Comparison of ENCODE assay signal across 8 mouse cellular contexts in genomic region chr5:149245391-149245964, GRCm38 (mm10). TPM values are rescaled to one million over a fixed set of nuclear protein-coding genes. Genes with fewer than 3 reads are reported as not detected.
DNase-seq lines count a peak whose midpoint lies in the region; ATAC-seq and TF ChIP-seq lines count a peak whose summit lies in the region.

No protein-coding gene starts in this region.

- DNase-seq in heart, postnatal 4 days: no peak
- peak; percentile 94 for DNase-seq in MEL (ENCODE audit: low read depth, low spot score)
- DNase-seq in thymus, adult 18-20 months: no peak
- DNase-seq in layer of hippocampus, postnatal 25 days (ENCODE audit: extremely low spot score in 1 of 2, low spot score in 1 of 2): no peak
- no peak for DNase-seq in layer of hippocampus, adult 18-20 months (ENCODE audit: low spot score in 2 of 2)

- TF ChIP-seq POLR2A in MEL (IDR thresholded peaks at IDR 0.05; ENCODE audit: control insufficient read depth in 1 of 2, insufficient read depth in 1 of 2, low read depth in 1 of 2, low read length in 2 of 2, poor library complexity in 1 of 2): no peak

- H3K9ac ChIP-seq in heart, embryonic 12.5 days: peak overlapping the region; percentile 55
- peak overlapping the region; percentile 79 for H3K9ac ChIP-seq in MEL (ENCODE audit: control insufficient read depth, low read depth, low read length, poor library complexity, severe bottlenecking)
- no peak overlapping the region for H3K9ac ChIP-seq in hindbrain, embryonic 12.5 days

- no peaks in the 10 kb centered on the region for H3K36me3 ChIP-seq in heart, embryonic 12.5 days
- H3K36me3 ChIP-seq in MEL (ENCODE audit: control insufficient read depth in 1 of 2, insufficient read depth in 2 of 2, low read length in 2 of 2): peaks cover 0 to 8% of the 10 kb centered on the region in 2 experiments; a peak in 2 of 4 replicates
- H3K36me3 ChIP-seq in hindbrain, embryonic 12.5 days: no peaks in the 10 kb centered on the region

- peak overlapping the region; percentile 29; the same call in 1 of the 2 replicates for H3K27ac ChIP-seq in heart, embryonic 12.5 days (ENCODE audit: poor library complexity, severe bottlenecking)
- H3K27ac ChIP-seq in MEL (ENCODE audit: control insufficient read depth, low read depth, low read length): peak overlapping the region; percentile 96
- no peak overlapping the region for H3K27ac ChIP-seq in hindbrain, embryonic 12.5 days

- H3K4me1 ChIP-seq in heart, embryonic 12.5 days (replicated peaks): peaks cover 28% of the 10 kb centered on the region
- H3K4me1 ChIP-seq in MEL (ENCODE audit: control insufficient read depth in 1 of 2, insufficient read depth in 2 of 2, low read length in 2 of 2): peaks cover 3 to 21% of the 10 kb centered on the region in 2 experiments; a peak in 3 of 4 replicates
- H3K4me1 ChIP-seq in hindbrain, embryonic 12.5 days: peaks cover 18% of the 10 kb centered on the region

- H3K4me2 ChIP-seq in heart, embryonic 12.5 days: peak overlapping the region; percentile 84
- peak overlapping the region; percentile 53 for H3K4me2 ChIP-seq in hindbrain, embryonic 12.5 days (replicated peaks)

- TF ChIP-seq EP300 in MEL (IDR thresholded peaks at IDR 0.05; ENCODE audit: low read depth in 1 of 2, low read length in 2 of 2): peak; percentile 74 to 81

- no peak for ATAC-seq in heart, embryonic 12.5 days (ENCODE audit: insufficient number of reproducible peaks, low FRiP score)
- no peak for ATAC-seq in hindbrain, embryonic 12.5 days (ENCODE audit: low FRiP score)
- ATAC-seq in megakaryocyte-erythroid progenitor cell, adult 5-6 weeks (replicated peaks; ENCODE audit: low FRiP score, low TSS enrichment, poor library complexity, severe bottlenecking): peak; percentile 45

- H3K79me2 ChIP-seq in MEL (ENCODE audit: control insufficient read depth, insufficient read depth, low read length, poor library complexity): no peaks in the 10 kb centered on the region; the same call in 1 of the 2 replicates

- peaks cover 12% of the 10 kb centered on the region; the same call in 1 of the 2 replicates for H3K9me3 ChIP-seq in heart, embryonic 12.5 days (replicated peaks)
- no peaks in the 10 kb centered on the region for H3K9me3 ChIP-seq in MEL (replicated peaks; ENCODE audit: insufficient read depth, low read length)
- H3K9me3 ChIP-seq in hindbrain, embryonic 12.5 days (replicated peaks): peaks cover 8% of the 10 kb centered on the region

- H3K4me3 ChIP-seq in heart, embryonic 12.5 days: peak overlapping the region; percentile 37
- H3K4me3 ChIP-seq in MEL (ENCODE audit: control insufficient read depth in 1 of 2, insufficient read depth in 1 of 2, low read depth in 2 of 2, low read length in 2 of 2): peak overlapping the region; percentile 41 to 61
- H3K4me3 ChIP-seq in hindbrain, embryonic 12.5 days: no peak overlapping the region

- TF ChIP-seq CTCF in MEL (IDR thresholded peaks at IDR 0.05 in 2 of 3, conservative IDR thresholded peaks at IDR 0.05 in 1 of 3; ENCODE audit: control insufficient read depth in 1 of 3, insufficient read depth in 1 of 3, low read depth in 2 of 3, low read length in 3 of 3, poor library complexity in 1 of 3, severe bottlenecking in 1 of 3): no peak

- WGBS in heart, embryonic 12.5 days: 16% methylated on average over 9 of the region's 9 CpGs
- WGBS in hindbrain, embryonic 12.5 days: 60% methylated on average over 9 of the region's 9 CpGs

- no peaks in the 10 kb centered on the region for H3K27me3 ChIP-seq in heart, embryonic 12.5 days (replicated peaks)
- no peaks in the 10 kb centered on the region for H3K27me3 ChIP-seq in MEL (ENCODE audit: control insufficient read depth in 1 of 2, insufficient read depth in 2 of 2, low read length in 2 of 2)
- H3K27me3 ChIP-seq in hindbrain, embryonic 12.5 days: no peaks in the 10 kb centered on the region

- TF ChIP-seq RAD21 in MEL (IDR thresholded peaks at IDR 0.05; ENCODE audit: low read depth, low read length): no peak

TF ChIP-seq in MEL, 35 proteins besides CTCF, POLR2A, EP300 and RAD21:
- TF ChIP-seq CHD1 (IDR thresholded peaks at IDR 0.05; ENCODE audit: low read depth, low read length) (no peak), GATA1 (IDR thresholded peaks at IDR 0.05; ENCODE audit: low read depth, low read length) (peak; percentile 90), ETS1 (IDR thresholded peaks at IDR 0.05; ENCODE audit: low read depth, low read length) (peak; percentile 98), TCF12 (IDR thresholded peaks at IDR 0.05; ENCODE audit: low read depth, low read length) (no peak), JUND (IDR thresholded peaks at IDR 0.05; ENCODE audit: low read depth, low read length) (peak; percentile 76; the same call in 1 of the 2 replicates), TBP (IDR thresholded peaks at IDR 0.05; ENCODE audit: low read depth, low read length) (0 out of 2 replicates have a peak, but pooled peaks have one; percentile 31), RCOR1 (IDR thresholded peaks at IDR 0.05; ENCODE audit: low read depth, low read length) (peak; percentile 24; the same call in 1 of the 2 replicates), TAL1 (IDR thresholded peaks at IDR 0.05; ENCODE audit: low read length) (peak; percentile 82), ZNF384 (IDR thresholded peaks at IDR 0.05; ENCODE audit: low read depth, low read length) (peak; percentile 83), MYC (IDR thresholded peaks at IDR 0.05; ENCODE audit: low read depth, low read length) (0 out of 2 replicates have a peak, but pooled peaks have one; percentile 7)

RNA-seq across cellular contexts. Expression of gene Alox5ap, which starts 19.1 kb away (rescaled TPM):
- 4.5 and 4.9 TPM in 2 replicates for polyA plus RNA-seq in heart, embryonic 12.5 days (2016; fragmentation: Nextera tagmentation; extraction: Ambion mirVana)
- 1 to 10 TPM; 7.6 TPM for total RNA-seq in heart, postnatal 4 days (2021)
- total RNA-seq in MEL (2012; rRNA removed): 47.5 and 56.4 TPM in 2 replicates
- 100 to 1,000 TPM in 1 of 2 experiments, not detected in 1; 157 TPM for polyA plus RNA-seq in MEL (2012; ENCODE audit: insufficient read depth in 1 of 2, insufficient read length in 2 of 2, low read depth in 1 of 2, low replicate concordance in 2 of 2, missing spikeins in 1 of 2)
- polyA plus RNA-seq in hindbrain, embryonic 12.5 days (2016; fragmentation: Nextera tagmentation; extraction: Ambion mirVana): 5.9 and 7.1 TPM in 2 replicates
- 8.8 and 11.6 TPM in 2 replicates for total RNA-seq in megakaryocyte-erythroid progenitor cell, adult 5-6 weeks (2014; fragmentation: Nextera tagmentation)
- total RNA-seq in megakaryocyte-erythroid progenitor cell, adult 5-6 weeks (2017): 20.9 and 41.6 TPM in 2 replicates
- total RNA-seq in layer of hippocampus, postnatal 25 days (2021): 10 to 100 TPM in 1 of 2 experiments, 1 to 10 TPM in 1; 9.0 to 10.7 TPM
- total RNA-seq in layer of hippocampus, adult 18-20 months (2021): 10 to 100 TPM; 11.5 to 12.0 TPM
